22 mouse cellular contexts compared by ENCODE assay signal in the genomic region with DNA sequence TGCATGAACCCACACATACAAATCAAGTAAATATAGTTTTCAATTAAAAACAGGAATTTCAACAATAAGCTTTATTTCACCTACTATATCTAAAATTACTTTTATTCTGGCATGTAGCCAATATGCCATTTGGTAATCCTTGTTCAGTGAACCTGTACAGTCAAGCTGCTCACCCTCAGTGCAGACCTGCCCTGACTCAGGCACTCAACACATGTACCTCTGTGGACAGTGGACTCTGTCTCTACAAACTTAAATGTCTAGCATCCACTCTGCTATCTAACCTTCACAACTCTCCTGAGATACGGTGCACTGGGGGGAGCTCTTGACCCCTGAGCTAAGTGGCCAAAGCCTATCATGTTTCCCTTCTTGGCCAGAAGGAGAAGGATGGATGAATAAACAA.
DNase-seq lines count a peak whose midpoint lies in the region; ATAC-seq and TF ChIP-seq lines count a peak whose summit lies in the region.
"Had no signal": no experiment of that assay in that cellular context is flagged by ENCODE, and none has a peak within 500 bp of the region (broad histone marks: within the 10 kb centered on the region; RNA-seq: fewer than 3 reads in every experiment).

No protein-coding gene starts in this region.

- H3K27me3 ChIP-seq in kidney, embryonic 15.5 days: no peaks in the 10 kb centered on the region
- no peaks in the 10 kb centered on the region for H3K27me3 ChIP-seq in kidney, postnatal 0 days (ENCODE audit: insufficient read depth, low read length)
- no peaks in the 10 kb centered on the region for H3K27me3 ChIP-seq in thymus, adult 2 months (ENCODE audit: control insufficient read depth, insufficient read depth, low read length)
- H3K27me3 ChIP-seq: embryonic facial prominence, embryonic 13.5 days; embryonic facial prominence, embryonic 15.5 days; forebrain, embryonic 12.5 days had no signal

- no peak overlapping the region for H3K4me3 ChIP-seq in kidney, embryonic 15.5 days (replicated peaks)
- no peak overlapping the region for H3K4me3 ChIP-seq in kidney, postnatal 0 days (replicated peaks; ENCODE audit: low read depth, low read length)
- no peak overlapping the region for H3K4me3 ChIP-seq in olfactory bulb, adult 2 months (ENCODE audit: insufficient read depth, low read depth, low read length)
- no peak overlapping the region for H3K4me3 ChIP-seq in thymus, adult 2 months (ENCODE audit: control insufficient read depth, insufficient read depth, low read length)
- H3K4me3 ChIP-seq: embryonic facial prominence, embryonic 13.5 days; embryonic facial prominence, embryonic 15.5 days; erythroblast, embryonic 14.5 days; forebrain, embryonic 10.5 days; forebrain, embryonic 12.5 days had no signal

- 17% methylated on average over 1 of the region's 1 CpGs for WGBS in kidney, embryonic 15.5 days
- 22% methylated on average over 1 of the region's 1 CpGs for WGBS in kidney, postnatal 0 days
- WGBS in olfactory bulb, adult 2 months: 82% methylated on average over 1 of the region's 1 CpGs
- WGBS in thymus, adult 2 months: 93% methylated on average over 1 of the region's 1 CpGs

- no peak for DNase-seq in kidney, adult 11 months
- DNase-seq in kidney, postnatal 0 days (ENCODE audit: low spot score): no peak
- DNase-seq in kidney, postnatal 4 days: no peak
- DNase-seq in thymus, adult 2 months: no peak
- DNase-seq: adrenal gland, adult 2 months; adrenal gland, postnatal 10 days; adrenal gland, postnatal 25 days; cerebellum, adult 11 months; cerebellum, adult 18-20 months; cerebellum, adult 8-10 months; cerebellum, adult 9-11 months; cerebellum, postnatal 14 days; cerebellum, postnatal 36 days; embryo, embryonic 11 days had no signal

- ATAC-seq in kidney, embryonic 15.5 days (replicated peaks; ENCODE audit: low FRiP score): peak; percentile 58
- ATAC-seq in kidney, postnatal 0 days (replicated peaks; ENCODE audit: low FRiP score, low read depth): peak; percentile 68; the same call in 1 of the 2 replicates
- ATAC-seq: forebrain, embryonic 14.5 days had no signal

- H3K27ac ChIP-seq in kidney, embryonic 15.5 days: peak overlapping the region; percentile 48; the same call in 1 of the 2 replicates
- H3K27ac ChIP-seq in kidney, postnatal 0 days: no peak overlapping the region
- H3K27ac ChIP-seq in olfactory bulb, adult 2 months (ENCODE audit: insufficient read depth, low read depth, low read length): peak overlapping the region; percentile 54
- H3K27ac ChIP-seq in thymus, adult 2 months (ENCODE audit: control insufficient read depth, insufficient read depth, low read length): no peak overlapping the region
- H3K27ac ChIP-seq: embryonic facial prominence, embryonic 13.5 days; embryonic facial prominence, embryonic 15.5 days; forebrain, embryonic 10.5 days; forebrain, embryonic 12.5 days had no signal

- no peak overlapping the region for H3K4me2 ChIP-seq in kidney, embryonic 15.5 days
- no peak overlapping the region for H3K4me2 ChIP-seq in kidney, postnatal 0 days (ENCODE audit: low read length)
- H3K4me2 ChIP-seq: embryonic facial prominence, embryonic 13.5 days; embryonic facial prominence, embryonic 15.5 days; forebrain, embryonic 12.5 days had no signal

- peaks cover 54% of the 10 kb centered on the region for H3K4me1 ChIP-seq in kidney, embryonic 15.5 days
- H3K4me1 ChIP-seq in kidney, postnatal 0 days (replicated peaks; ENCODE audit: insufficient read depth, low read length): peaks cover 15% of the 10 kb centered on the region
- peaks cover 29% of the 10 kb centered on the region for H3K4me1 ChIP-seq in olfactory bulb, adult 2 months (ENCODE audit: control insufficient read depth, insufficient read depth, low read length)
- H3K4me1 ChIP-seq in thymus, adult 2 months (replicated peaks; ENCODE audit: control insufficient read depth, insufficient read depth, low read length): no peaks in the 10 kb centered on the region

- TF ChIP-seq CTCF in kidney, postnatal 0 days (IDR thresholded peaks at IDR 0.05; ENCODE audit: low read depth): no peak
- TF ChIP-seq CTCF in olfactory bulb, adult 2 months (IDR thresholded peaks at IDR 0.05; ENCODE audit: insufficient read depth, low read depth, low read length): no peak
- TF ChIP-seq CTCF in thymus, adult 2 months (IDR thresholded peaks at IDR 0.05; ENCODE audit: borderline replicate concordance, control insufficient read depth, extremely low read depth, insufficient read depth, low read length, poor library complexity): no peak

- H3K9ac ChIP-seq in kidney, embryonic 15.5 days: no peak overlapping the region
- no peak overlapping the region for H3K9ac ChIP-seq in kidney, postnatal 0 days (ENCODE audit: low read depth, low read length)
- H3K9ac ChIP-seq: embryonic facial prominence, embryonic 13.5 days; embryonic facial prominence, embryonic 15.5 days; forebrain, embryonic 12.5 days had no signal

- H3K36me3 ChIP-seq in kidney, embryonic 15.5 days: no peaks in the 10 kb centered on the region
- no peaks in the 10 kb centered on the region for H3K36me3 ChIP-seq in kidney, postnatal 0 days (ENCODE audit: insufficient read depth, low read length)
- H3K36me3 ChIP-seq in thymus, adult 2 months (ENCODE audit: control insufficient read depth, insufficient read depth, low read length): no peaks in the 10 kb centered on the region
- H3K36me3 ChIP-seq: embryonic facial prominence, embryonic 13.5 days; embryonic facial prominence, embryonic 15.5 days; forebrain, embryonic 10.5 days; forebrain, embryonic 12.5 days had no signal

- no peak for TF ChIP-seq POLR2A in olfactory bulb, adult 2 months (IDR thresholded peaks at IDR 0.05; ENCODE audit: insufficient read depth, low read depth, low read length)
- no peak for TF ChIP-seq POLR2A in thymus, adult 2 months (IDR thresholded peaks at IDR 0.05; ENCODE audit: control insufficient read depth, extremely low read depth, insufficient read depth, low read length, poor library complexity)

- H3K9me3 ChIP-seq in kidney, embryonic 15.5 days (replicated peaks): no peaks in the 10 kb centered on the region
- no peaks in the 10 kb centered on the region for H3K9me3 ChIP-seq in kidney, postnatal 0 days (replicated peaks; ENCODE audit: low read length)
- H3K9me3 ChIP-seq: embryonic facial prominence, embryonic 13.5 days; embryonic facial prominence, embryonic 15.5 days; forebrain, embryonic 10.5 days; forebrain, embryonic 12.5 days had no signal

Comparison
In these comparisons a context has a peak if more than half of its experiments do, and no peak if none do; other contexts are left out.
1. H3K27ac ChIP-seq: peak in kidney, embryonic 15.5 days (single experiment) and olfactory bulb, adult 2 months (single experiment); none in kidney, postnatal 0 days (single experiment) and thymus, adult 2 months (single experiment).